Mouse (Mus musculus): ENCODE results near the gene Slc38a5.

The Slc38a5 gene

GRCm38 (mm10) chrX:8271083-8271820 lies at the start of gene Slc38a5:
Gene Slc38a5 (plus strand): TSS chrX:8271133.
- DNase-seq: peak; percentile 70

- DNase-seq: no peak
Observed at GRCm38 (mm10) chrX:8222296-8222677, 48.6 kb upstream of the Slc38a5 start.

- DNase-seq: no peak
Observed at GRCm38 (mm10) chrX:8222678-8223421, 48.1 kb upstream of the Slc38a5 start.

GRCm38 (mm10) chrX:8223473-8223872 lies 47.5 kb upstream of the Slc38a5 start:
- DNase-seq: no peak

- peak; percentile 52 for DNase-seq
Observed at GRCm38 (mm10) chrX:8230272-8230671, 40.7 kb upstream of the Slc38a5 start.

GRCm38 (mm10) chrX:8233602-8234001 lies 37.3 kb upstream of the Slc38a5 start:
- no peak for DNase-seq

GRCm38 (mm10) chrX:8236704-8237103 lies 34.2 kb upstream of the Slc38a5 start:
- no peak for DNase-seq

- DNase-seq: no peak
Observed at GRCm38 (mm10) chrX:8238804-8239395, 32.0 kb upstream of the Slc38a5 start.

GRCm38 (mm10) chrX:8247680-8248079 lies 23.3 kb upstream of the Slc38a5 start:
- DNase-seq: no peak

GRCm38 (mm10) chrX:8248542-8249120 lies 22.3 kb upstream of the Slc38a5 start:
- no peak for DNase-seq

GRCm38 (mm10) chrX:8251789-8252333 lies 19.1 kb upstream of the Slc38a5 start:
- DNase-seq: peak; percentile 12

GRCm38 (mm10) chrX:8252334-8253285 lies 18.3 kb upstream of the Slc38a5 start, which contains the start of gene Ftsj1:
Gene Ftsj1 (minus strand): TSS chrX:8252406.
- peak; percentile 88 for DNase-seq

GRCm38 (mm10) chrX:8253711-8254110 lies 17.2 kb upstream of the Slc38a5 start:
- no peak for DNase-seq

- no peak for DNase-seq
Observed at GRCm38 (mm10) chrX:8255807-8256206, 15.1 kb upstream of the Slc38a5 start.

GRCm38 (mm10) chrX:8259478-8259877 lies 11.5 kb upstream of the Slc38a5 start:
- no peak for DNase-seq

- no peak for DNase-seq
Observed at GRCm38 (mm10) chrX:8263156-8263804, 7.7 kb upstream of the Slc38a5 start.

GRCm38 (mm10) chrX:8264222-8264621 lies 6.7 kb upstream of the Slc38a5 start:
- DNase-seq: peak; percentile 62

- peak; percentile 80 for DNase-seq
Observed at GRCm38 (mm10) chrX:8272000-8272399, 1.1 kb downstream of the Slc38a5 start.

- DNase-seq: no peak
Observed at GRCm38 (mm10) chrX:8274056-8274455, 3.1 kb downstream of the Slc38a5 start.

- DNase-seq: no peak
Observed at GRCm38 (mm10) chrX:8288621-8289020, 17.7 kb downstream of the Slc38a5 start.

- no peak for DNase-seq
Observed at GRCm38 (mm10) chrX:8309302-8309701, 38.4 kb downstream of the Slc38a5 start.
